Mouse (Mus musculus): ENCODE data around the gene Ppl. TPM values are rescaled to one million over a fixed set of nuclear protein-coding genes. Genes with fewer than 3 reads are reported as not detected.

The Ppl gene
- total and polyA plus RNA-seq, 3 experiments, result 0.11 TPM; not detected in 2

DNA sequence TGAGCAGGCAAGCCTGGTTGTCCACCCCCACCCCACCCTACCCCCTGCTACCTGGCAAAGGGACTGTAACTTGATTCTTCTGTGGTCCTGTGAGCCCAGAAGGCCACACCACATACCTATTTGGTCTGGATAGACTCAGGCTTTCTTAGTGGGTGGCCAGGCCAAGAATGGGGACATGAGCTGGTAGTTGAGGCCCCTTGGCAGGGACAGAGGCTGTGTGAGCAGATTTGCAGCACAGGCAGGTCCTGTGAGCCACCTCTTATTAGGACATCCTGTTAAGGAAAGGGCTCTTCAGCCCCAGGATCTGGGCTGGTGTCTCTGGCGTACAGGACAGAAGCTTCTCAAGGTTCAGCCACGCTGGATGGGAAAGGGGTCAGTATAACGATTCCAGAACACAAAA, 24.9 kb upstream of the Ppl start:
- ATAC-seq (ENCODE audit: extremely low read depth, insufficient number of reproducible peaks, low FRiP score, poor library complexity, severe bottlenecking) (no peak), DNase-seq (ENCODE audit: low spot score) (no peak)
- no peaks in the 10 kb centered on the region for H3K9me3 ChIP-seq (replicated peaks)
- H3K27me3 ChIP-seq (ENCODE audit: insufficient read depth, low read length), result peaks cover 31% of the 10 kb centered on the region
- no peak for TF ChIP-seq GATA2 (IDR thresholded peaks at IDR 0.05; ENCODE audit: borderline replicate concordance, low read depth, low read length)
- no peak for TF ChIP-seq POLR2AphosphoS5 (IDR thresholded peaks at IDR 0.05; ENCODE audit: insufficient replicate concordance, low read depth, low read length)
- no peak for TF ChIP-seq CTCF (IDR thresholded peaks at IDR 0.05; ENCODE audit: low read depth, low read length)
- no peak for TF ChIP-seq TAL1 (conservative IDR thresholded peaks at IDR 0.05; ENCODE audit: low read depth, low read length)
- TF ChIP-seq GATA1 (IDR thresholded peaks at IDR 0.05; ENCODE audit: borderline replicate concordance, low read length), result no peak
- H3K36me3 ChIP-seq (replicated peaks), result no peaks in the 10 kb centered on the region
- H3K4me1 ChIP-seq (ENCODE audit: insufficient read depth, low read depth, low read length), result no peaks in the 10 kb centered on the region
- no peak overlapping the region for H3K4me3 ChIP-seq (ENCODE audit: low read depth, low read length)

DNA sequence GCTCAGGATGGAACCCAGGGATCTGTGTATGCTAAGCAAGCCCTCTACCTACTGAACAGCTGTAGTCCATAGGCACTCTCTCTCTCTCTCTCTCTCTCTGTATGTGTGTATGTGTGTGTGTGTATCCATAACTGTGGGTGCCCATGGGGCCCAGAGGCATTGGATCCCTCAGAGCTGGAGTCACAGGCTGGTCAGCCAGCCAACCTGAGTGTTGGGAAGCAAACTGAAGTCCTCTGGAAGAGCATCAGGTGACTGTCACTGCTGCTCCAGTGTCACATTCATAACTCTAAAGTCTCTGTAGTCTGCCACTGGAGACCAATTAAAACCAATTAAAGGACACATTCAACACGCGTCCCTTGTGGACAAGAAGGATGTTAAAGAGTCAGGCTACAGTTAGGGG, 24.3 kb upstream of the Ppl start:
- Histone ChIP-seq H3K27me3 (ENCODE audit: insufficient read depth, low read length) (peaks cover 29% of the 10 kb centered on the region), H3K4me1 (ENCODE audit: insufficient read depth, low read depth, low read length) (no peaks in the 10 kb centered on the region), H3K4me3 (ENCODE audit: low read depth, low read length) (no peak overlapping the region), H3K9me3 (replicated peaks) (no peaks in the 10 kb centered on the region), H3K36me3 (replicated peaks) (no peaks in the 10 kb centered on the region)
- DNase-seq (ENCODE audit: low spot score) (no peak), ATAC-seq (ENCODE audit: extremely low read depth, insufficient number of reproducible peaks, low FRiP score, poor library complexity, severe bottlenecking) (no peak)
- TF ChIP-seq POLR2AphosphoS5 (IDR thresholded peaks at IDR 0.05; ENCODE audit: insufficient replicate concordance, low read depth, low read length), result no peak
- no peak for TF ChIP-seq GATA2 (IDR thresholded peaks at IDR 0.05; ENCODE audit: borderline replicate concordance, low read depth, low read length)
- TF ChIP-seq TAL1 (conservative IDR thresholded peaks at IDR 0.05; ENCODE audit: low read depth, low read length), result no peak
- no peak for TF ChIP-seq CTCF (IDR thresholded peaks at IDR 0.05; ENCODE audit: low read depth, low read length)
- TF ChIP-seq GATA1 (IDR thresholded peaks at IDR 0.05; ENCODE audit: borderline replicate concordance, low read length), result no peak

DNA sequence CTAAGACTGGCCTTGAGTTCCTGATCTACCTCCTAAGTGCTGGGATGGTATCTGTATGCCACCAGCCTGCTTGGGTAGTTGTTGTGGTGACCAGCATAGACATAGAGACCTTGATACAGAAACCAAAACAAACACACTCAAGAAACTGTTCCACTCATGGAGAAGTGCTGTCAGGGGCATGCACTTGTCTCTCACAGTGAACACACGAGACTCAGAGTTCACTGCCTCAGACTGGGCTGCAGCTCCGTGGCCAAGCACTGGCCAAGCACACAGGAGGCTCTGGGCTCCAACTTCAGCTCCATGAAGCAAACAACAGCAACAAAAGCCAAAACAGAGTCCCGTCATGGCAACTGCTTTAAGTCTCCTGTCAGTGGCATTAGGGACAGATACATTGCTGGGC, 22.8 kb upstream of the Ppl start:
- TF ChIP-seq GATA1 (IDR thresholded peaks at IDR 0.05; ENCODE audit: borderline replicate concordance, low read length), result no peak
- TF ChIP-seq GATA2 (IDR thresholded peaks at IDR 0.05; ENCODE audit: borderline replicate concordance, low read depth, low read length), result no peak
- no peak for TF ChIP-seq CTCF (IDR thresholded peaks at IDR 0.05; ENCODE audit: low read depth, low read length)
- TF ChIP-seq TAL1 (conservative IDR thresholded peaks at IDR 0.05; ENCODE audit: low read depth, low read length), result no peak
- no peak for TF ChIP-seq POLR2AphosphoS5 (IDR thresholded peaks at IDR 0.05; ENCODE audit: insufficient replicate concordance, low read depth, low read length)
- Histone ChIP-seq H3K36me3 (replicated peaks) (no peaks in the 10 kb centered on the region), H3K27me3 (ENCODE audit: insufficient read depth, low read length) (peaks cover 28% of the 10 kb centered on the region), H3K4me3 (ENCODE audit: low read depth, low read length) (no peak overlapping the region), H3K9me3 (replicated peaks) (no peaks in the 10 kb centered on the region), H3K4me1 (ENCODE audit: insufficient read depth, low read depth, low read length) (no peaks in the 10 kb centered on the region)
- ATAC-seq (ENCODE audit: extremely low read depth, insufficient number of reproducible peaks, low FRiP score, poor library complexity, severe bottlenecking) (no peak), DNase-seq (ENCODE audit: low spot score) (no peak)

DNA sequence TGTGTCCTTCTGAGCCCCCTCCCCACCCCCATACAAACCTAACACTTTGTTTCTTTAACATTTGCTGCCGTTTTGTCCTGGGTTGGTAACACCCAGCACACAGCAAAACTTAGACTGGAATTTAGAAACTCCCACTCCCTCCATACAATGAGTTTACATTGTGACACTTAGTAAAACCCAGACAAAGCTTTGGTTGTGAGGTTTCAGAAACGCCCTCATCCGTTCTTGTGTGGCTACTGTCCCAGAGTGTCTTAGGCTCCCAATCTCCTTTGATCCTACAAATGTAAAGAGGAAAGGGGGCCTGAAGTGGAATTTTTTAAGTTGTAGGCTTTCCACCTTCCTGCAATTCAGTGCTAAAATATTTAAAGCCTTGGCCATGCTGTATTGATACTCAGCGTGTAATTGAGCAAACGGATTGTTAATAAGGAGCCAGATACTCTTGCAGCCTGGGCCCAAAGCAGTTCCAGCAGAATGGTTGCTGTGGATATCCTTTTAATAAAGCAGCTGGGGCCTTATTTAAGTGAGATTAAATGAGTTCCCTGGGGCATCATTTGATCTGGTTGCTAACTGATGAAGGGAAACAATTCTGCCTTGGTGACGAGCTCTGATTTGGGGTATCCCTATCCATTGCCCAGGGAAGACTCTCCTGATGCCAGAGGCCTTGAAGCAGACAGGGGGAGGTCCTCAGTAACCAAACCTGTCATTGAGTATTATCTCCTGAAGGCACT, 21.2 kb upstream of the Ppl start:
- DNase-seq (ENCODE audit: low spot score) (no peak), ATAC-seq (ENCODE audit: extremely low read depth, insufficient number of reproducible peaks, low FRiP score, poor library complexity, severe bottlenecking) (no peak)
- Histone ChIP-seq H3K4me3 (ENCODE audit: low read depth, low read length) (no peak overlapping the region), H3K36me3 (replicated peaks) (no peaks in the 10 kb centered on the region), H3K9me3 (replicated peaks) (no peaks in the 10 kb centered on the region), H3K4me1 (ENCODE audit: insufficient read depth, low read depth, low read length) (no peaks in the 10 kb centered on the region), H3K27me3 (ENCODE audit: insufficient read depth, low read length) (peaks cover 22% of the 10 kb centered on the region)
- no peak for TF ChIP-seq CTCF (IDR thresholded peaks at IDR 0.05; ENCODE audit: low read depth, low read length)
- TF ChIP-seq TAL1 (conservative IDR thresholded peaks at IDR 0.05; ENCODE audit: low read depth, low read length), result no peak
- no peak for TF ChIP-seq POLR2AphosphoS5 (IDR thresholded peaks at IDR 0.05; ENCODE audit: insufficient replicate concordance, low read depth, low read length)
- no peak for TF ChIP-seq GATA2 (IDR thresholded peaks at IDR 0.05; ENCODE audit: borderline replicate concordance, low read depth, low read length)
- no peak for TF ChIP-seq GATA1 (IDR thresholded peaks at IDR 0.05; ENCODE audit: borderline replicate concordance, low read length)

DNA sequence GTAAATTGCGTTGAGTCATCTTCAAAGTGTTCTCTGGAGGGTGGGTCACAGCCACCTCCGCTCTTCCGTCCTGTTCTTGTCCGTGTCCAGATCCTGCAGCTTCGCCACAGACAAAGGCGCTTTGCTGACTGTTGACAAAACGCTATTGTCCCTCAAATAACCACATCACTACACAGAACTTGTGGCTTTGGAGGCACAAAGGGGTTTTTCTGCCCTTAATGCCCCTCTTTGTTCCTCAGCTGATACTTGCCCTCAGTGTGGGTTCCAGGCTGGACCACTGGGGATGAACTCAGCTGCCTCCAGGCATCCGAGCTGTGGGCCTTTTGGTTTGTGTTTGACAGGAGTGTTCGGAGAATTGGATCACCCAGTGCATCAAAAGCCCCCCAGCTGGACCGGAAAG, 18.3 kb upstream of the Ppl start:
- H3K36me3 ChIP-seq (replicated peaks), result no peaks in the 10 kb centered on the region
- peaks cover 14% of the 10 kb centered on the region for H3K4me1 ChIP-seq (ENCODE audit: insufficient read depth, low read depth, low read length)
- H3K27me3 ChIP-seq (ENCODE audit: insufficient read depth, low read length), result peaks cover 24% of the 10 kb centered on the region
- no peak for DNase-seq (ENCODE audit: low spot score)
- TF ChIP-seq POLR2AphosphoS5 (IDR thresholded peaks at IDR 0.05; ENCODE audit: insufficient replicate concordance, low read depth, low read length), result no peak
- no peak for TF ChIP-seq GATA2 (IDR thresholded peaks at IDR 0.05; ENCODE audit: borderline replicate concordance, low read depth, low read length)
- TF ChIP-seq CTCF (IDR thresholded peaks at IDR 0.05; ENCODE audit: low read depth, low read length), result no peak
- TF ChIP-seq TAL1 (conservative IDR thresholded peaks at IDR 0.05; ENCODE audit: low read depth, low read length), result no peak
- TF ChIP-seq GATA1 (IDR thresholded peaks at IDR 0.05; ENCODE audit: borderline replicate concordance, low read length), result no peak
- H3K9me3 ChIP-seq (replicated peaks), result no peaks in the 10 kb centered on the region
- H3K4me3 ChIP-seq (ENCODE audit: low read depth, low read length), result no peak overlapping the region
- no peak for ATAC-seq (ENCODE audit: extremely low read depth, insufficient number of reproducible peaks, low FRiP score, poor library complexity, severe bottlenecking)

DNA sequence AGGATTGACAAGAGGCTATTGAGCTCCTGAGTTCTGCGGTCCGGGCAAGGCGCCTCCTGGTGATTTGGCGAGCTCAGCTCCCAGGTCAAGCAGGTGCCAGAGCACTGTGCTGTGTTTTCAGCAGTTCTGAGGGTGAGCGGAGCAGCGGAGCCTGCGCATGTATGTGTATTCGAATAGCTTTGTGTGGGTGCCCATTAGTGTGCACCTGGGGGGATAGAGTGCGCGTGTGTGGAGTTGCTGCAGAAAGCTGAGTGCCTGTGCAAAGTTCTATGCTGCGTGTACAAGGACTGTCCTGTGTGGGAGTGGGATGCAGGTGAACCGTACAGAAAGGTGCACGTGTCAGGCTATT, 14.8 kb upstream of the Ppl start, which contains the start of gene Sec14l5:
TSS of gene Sec14l5 (plus strand) at position 73 of the 349 bp plus-strand sequence.
- TF ChIP-seq CTCF (IDR thresholded peaks at IDR 0.05; ENCODE audit: low read depth, low read length) (no peak), GATA1 (IDR thresholded peaks at IDR 0.05; ENCODE audit: borderline replicate concordance, low read length) (no peak), TAL1 (conservative IDR thresholded peaks at IDR 0.05; ENCODE audit: low read depth, low read length) (no peak), GATA2 (IDR thresholded peaks at IDR 0.05; ENCODE audit: borderline replicate concordance, low read depth, low read length) (no peak), POLR2AphosphoS5 (IDR thresholded peaks at IDR 0.05; ENCODE audit: insufficient replicate concordance, low read depth, low read length) (no peak)
- Histone ChIP-seq H3K4me3 (ENCODE audit: low read depth, low read length) (peak within 1 kb of the TSS; percentile 42; the same call in 1 of the 2 replicates), H3K27me3 (ENCODE audit: insufficient read depth, low read length) (peaks cover 25% of the 10 kb centered on the region), H3K9me3 (replicated peaks) (no peaks in the 10 kb centered on the region), H3K4me1 (ENCODE audit: insufficient read depth, low read depth, low read length) (peaks cover 14% of the 10 kb centered on the region), H3K36me3 (replicated peaks) (no peaks in the 10 kb centered on the region)
- ATAC-seq (ENCODE audit: extremely low read depth, insufficient number of reproducible peaks, low FRiP score, poor library complexity, severe bottlenecking), result no peak
- DNase-seq (ENCODE audit: low spot score), result no peak

All from G1E (cell line).